In the genomic region with DNA sequence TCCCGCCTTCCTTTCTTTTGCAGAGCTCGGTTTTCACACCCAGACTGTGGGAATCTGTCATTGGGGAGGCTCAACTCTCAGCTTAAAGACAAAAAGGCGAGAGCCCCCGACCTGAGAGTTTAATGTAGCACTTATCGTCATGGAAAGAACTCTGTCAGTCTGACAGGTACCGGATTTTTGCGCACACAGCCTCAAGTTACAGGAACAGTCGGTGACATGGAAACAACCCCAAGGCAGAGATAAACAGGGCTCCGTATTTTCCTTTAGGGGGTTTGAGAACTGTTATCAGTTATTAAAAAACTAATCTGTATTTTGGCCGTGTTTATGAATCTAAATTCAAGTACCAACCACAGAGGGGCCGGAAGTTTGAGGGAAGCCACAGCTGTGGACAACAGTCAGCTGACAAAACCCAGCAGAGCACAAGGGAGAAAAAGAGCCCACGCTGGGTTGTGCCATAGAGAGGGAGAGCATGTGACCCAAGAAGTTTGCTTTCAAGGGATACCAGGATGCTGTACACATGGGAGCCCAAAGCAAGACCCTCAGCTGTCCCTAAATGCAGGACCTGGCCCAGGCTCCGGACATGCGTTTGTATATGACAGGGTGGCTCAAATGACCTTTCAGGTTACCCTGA, we compare ENCODE assay signal across 9 mouse cellular contexts. TPM values are rescaled to one million over a fixed set of nuclear protein-coding genes. Genes with fewer than 3 reads are reported as not detected.
DNase-seq lines count a peak whose midpoint lies in the region; ATAC-seq and TF ChIP-seq lines count a peak whose summit lies in the region.
"Had no signal": no experiment of that assay in that cellular context is flagged by ENCODE, and none has a peak within 500 bp of the region (broad histone marks: within the 10 kb centered on the region; RNA-seq: fewer than 3 reads in every experiment).

No protein-coding gene starts in this region.

- H3K9ac ChIP-seq in liver, embryonic 16.5 days (ENCODE audit: low read depth, low read length): peak overlapping the region; percentile 36; the same call in 1 of the 2 replicates
- H3K9ac ChIP-seq in neural tube, embryonic 14.5 days (replicated peaks; ENCODE audit: low read depth, low read length): peak overlapping the region; percentile 39; the same call in 1 of the 2 replicates

- H3K4me2 ChIP-seq in liver, embryonic 16.5 days (ENCODE audit: low read depth, low read length): peak overlapping the region; percentile 61
- H3K4me2 ChIP-seq in neural tube, embryonic 14.5 days (ENCODE audit: low read depth, low read length): peak overlapping the region; percentile 62

- H3K36me3 ChIP-seq in liver, embryonic 16.5 days (ENCODE audit: control insufficient read depth, insufficient read depth): no peaks in the 10 kb centered on the region
- H3K36me3 ChIP-seq in neural tube, embryonic 14.5 days (ENCODE audit: control insufficient read depth, insufficient read depth, low read length): no peaks in the 10 kb centered on the region

- peaks cover 29% of the 10 kb centered on the region for H3K4me1 ChIP-seq in bone marrow macrophage, adult 2 months (ENCODE audit: control insufficient read depth, insufficient read depth, low read length)
- H3K4me1 ChIP-seq in liver, embryonic 16.5 days (ENCODE audit: control insufficient read depth, low read depth, low read length): peaks cover 15% of the 10 kb centered on the region
- H3K4me1 ChIP-seq in neural tube, embryonic 14.5 days (ENCODE audit: control insufficient read depth, insufficient read depth, low read length): peaks cover 3% of the 10 kb centered on the region; the same call in 1 of the 2 replicates

- DNase-seq in heart, adult 11 months: peak; percentile 96
- DNase-seq in heart, adult 9 months (ENCODE audit: low spot score in 2 of 2): no peak
- DNase-seq in heart, postnatal 4 days: peak; percentile 32
- no peak for DNase-seq in adrenal gland, postnatal 36 days
- DNase-seq in cerebellum, postnatal 36 days: no peak

- no peak for TF ChIP-seq POLR2A in bone marrow macrophage, adult 2 months (IDR thresholded peaks at IDR 0.05; ENCODE audit: borderline replicate concordance, low read depth, low read length)

- no peaks in the 10 kb centered on the region for H3K27me3 ChIP-seq in liver, embryonic 16.5 days (ENCODE audit: control insufficient read depth, insufficient read depth, low read depth, low read length)
- no peaks in the 10 kb centered on the region for H3K27me3 ChIP-seq in neural tube, embryonic 14.5 days (ENCODE audit: control insufficient read depth, insufficient read depth, low read length)
- H3K27me3 ChIP-seq: Patski had no signal

- peak overlapping the region; percentile 39 for H3K4me3 ChIP-seq in bone marrow macrophage, adult 2 months (ENCODE audit: insufficient read depth, low read length)
- H3K4me3 ChIP-seq in liver, embryonic 16.5 days (ENCODE audit: low read depth, low read length): peak overlapping the region; percentile 48
- H3K4me3 ChIP-seq in neural tube, embryonic 14.5 days (ENCODE audit: low read depth, low read length): peak overlapping the region; percentile 34

- 12% methylated on average over 14 of the region's 14 CpGs for WGBS in liver, embryonic 16.5 days (ENCODE audit: insufficient replicate concordance)
- WGBS in neural tube, embryonic 14.5 days: 31% methylated on average over 14 of the region's 14 CpGs

- no peak for TF ChIP-seq CTCF in bone marrow macrophage, adult 2 months (IDR thresholded peaks at IDR 0.05; ENCODE audit: low read depth, low read length)

- no peaks in the 10 kb centered on the region for H3K9me3 ChIP-seq in liver, embryonic 16.5 days (replicated peaks; ENCODE audit: control insufficient read depth, low read length)
- H3K9me3 ChIP-seq in neural tube, embryonic 14.5 days (ENCODE audit: control insufficient read depth, low read length): no peaks in the 10 kb centered on the region

- H3K27ac ChIP-seq in bone marrow macrophage, adult 2 months (ENCODE audit: insufficient read depth, low read depth, low read length): peak overlapping the region; percentile 92
- H3K27ac ChIP-seq in liver, embryonic 16.5 days (ENCODE audit: low read length): peak overlapping the region; percentile 77
- H3K27ac ChIP-seq in neural tube, embryonic 14.5 days (ENCODE audit: low read depth, low read length): peak overlapping the region; percentile 55

- ATAC-seq in liver, embryonic 16.5 days (ENCODE audit: low read depth): no peak
- no peak for ATAC-seq in neural tube, embryonic 14.5 days (ENCODE audit: low read depth)

RNA-seq across cellular contexts. Expression of a gene that starts 0.5 kb away (rescaled TPM):
- 313 and 329 TPM in 2 replicates for polyA plus RNA-seq in bone marrow macrophage, adult 2 months (2012; ENCODE audit: insufficient read depth, insufficient read length, missing spikeins)
- 10 to 100 TPM; 46.2 to 48.4 TPM for total RNA-seq in heart, postnatal 4 days (2021)
- 376 and 435 TPM in 2 replicates for polyA plus RNA-seq in liver, embryonic 16.5 days (2015; fragmentation: Nextera tagmentation; extraction: Ambion mirVana)
- polyA plus RNA-seq in neural tube, embryonic 14.5 days (2014; fragmentation: Nextera tagmentation; extraction: Ambion mirVana): 123 and 186 TPM in 2 replicates
- total RNA-seq in adrenal gland, postnatal 36 days (2021): 100 to 1,000 TPM; 325 to 425 TPM

RNA-seq across cellular contexts. Expression of a gene that starts 26.4 kb away (rescaled TPM):
- polyA plus RNA-seq in bone marrow macrophage, adult 2 months (2012; ENCODE audit: insufficient read depth, insufficient read length, missing spikeins): 10.1 and 10.7 TPM in 2 replicates
- total RNA-seq in heart, postnatal 4 days (2021): 10 to 100 TPM; 11.8 to 12.7 TPM
- polyA plus RNA-seq in liver, embryonic 16.5 days (2015; fragmentation: Nextera tagmentation; extraction: Ambion mirVana): 16.8 and 17.0 TPM in 2 replicates
- 17.7 and 18.6 TPM in 2 replicates for polyA plus RNA-seq in neural tube, embryonic 14.5 days (2014; fragmentation: Nextera tagmentation; extraction: Ambion mirVana)
- total RNA-seq in adrenal gland, postnatal 36 days (2021): 10 to 100 TPM; 12.0 to 19.0 TPM

RNA-seq across cellular contexts. Expression of a gene that starts 32.1 kb away (rescaled TPM):
- 4.5 and 4.7 TPM in 2 replicates for polyA plus RNA-seq in bone marrow macrophage, adult 2 months (2012; ENCODE audit: insufficient read depth, insufficient read length, missing spikeins)
- 10 to 100 TPM; 43.2 to 43.6 TPM for total RNA-seq in heart, postnatal 4 days (2021)
- 6.9 and 10.4 TPM in 2 replicates for polyA plus RNA-seq in liver, embryonic 16.5 days (2015; fragmentation: Nextera tagmentation; extraction: Ambion mirVana)
- 1.2 and 6.6 TPM in 2 replicates for polyA plus RNA-seq in neural tube, embryonic 14.5 days (2014; fragmentation: Nextera tagmentation; extraction: Ambion mirVana)
- 100 to 1,000 TPM; 143 to 261 TPM for total RNA-seq in adrenal gland, postnatal 36 days (2021)

RNA-seq across cellular contexts. Expression of a gene that starts 49.2 kb away (rescaled TPM):
- not detected in 2 replicates for polyA plus RNA-seq in bone marrow macrophage, adult 2 months (2012; ENCODE audit: insufficient read depth, insufficient read length, missing spikeins)
- total RNA-seq in heart, postnatal 4 days (2021): not detected
- 13.9 and 16.3 TPM in 2 replicates for polyA plus RNA-seq in liver, embryonic 16.5 days (2015; fragmentation: Nextera tagmentation; extraction: Ambion mirVana)
- not detected in 2 replicates for polyA plus RNA-seq in neural tube, embryonic 14.5 days (2014; fragmentation: Nextera tagmentation; extraction: Ambion mirVana)
- total RNA-seq in adrenal gland, postnatal 36 days (2021): not detected
- polyA plus RNA-seq: Patski had no signal

Comparison
In these comparisons a context has a peak if more than half of its experiments do, and no peak if none do; other contexts are left out.
1. DNase-seq: peak in heart, adult 11 months (single experiment) and heart, postnatal 4 days (single experiment); none in heart, adult 9 months (0 of 2), adrenal gland, postnatal 36 days (0 of 2) and cerebellum, postnatal 36 days (0 of 2).
2. Peak in every context shown above with its lines, with median percentiles within 50 percentile points of each other: H3K27ac ChIP-seq and H3K4me3 ChIP-seq.